Mouse (Mus musculus) gastrocnemius, postnatal 4 days (tissue): ENCODE measurements at regions not wholly inside any gene's neighbourhood (a gene's known extent, or its start where the extent isn't known, plus 50 kb on each side); places are given as distances from the start of the nearest gene placed in this dataset.

Experiments used
- DNase-seq, 2 experiments: peaks; one replicate each; pipeline ENCODE4 v3.0.0; 2021 to 2022; ENCODE audit warnings: low spot score in 2 of 2, mixed read lengths in 2 of 2

DNA sequence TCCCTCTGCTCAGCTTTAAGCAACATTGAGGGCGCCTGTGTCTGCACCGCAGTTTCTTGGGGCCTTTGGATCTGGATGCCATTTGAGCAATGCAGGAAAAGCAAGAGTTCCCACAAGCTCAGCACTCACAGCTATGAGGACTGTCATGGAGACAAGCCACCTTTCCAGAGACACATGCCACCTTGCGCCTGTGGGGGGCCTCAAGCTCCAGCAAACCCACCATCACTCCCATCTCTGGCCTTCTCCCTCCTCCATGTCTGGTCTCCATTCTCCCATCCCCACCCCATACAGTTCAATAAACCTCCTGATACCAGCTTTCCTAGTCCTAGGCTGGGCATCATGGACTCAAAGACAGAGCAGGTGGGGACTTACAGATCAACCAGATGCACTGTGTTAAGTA, 97.8 kb downstream of the Wdr11 start:
- DNase-seq = no peak

GRCm38 (mm10) chr7:129690868-129691267, 99.2 kb downstream of the Wdr11 start:
- DNase-seq = no peak

DNA sequence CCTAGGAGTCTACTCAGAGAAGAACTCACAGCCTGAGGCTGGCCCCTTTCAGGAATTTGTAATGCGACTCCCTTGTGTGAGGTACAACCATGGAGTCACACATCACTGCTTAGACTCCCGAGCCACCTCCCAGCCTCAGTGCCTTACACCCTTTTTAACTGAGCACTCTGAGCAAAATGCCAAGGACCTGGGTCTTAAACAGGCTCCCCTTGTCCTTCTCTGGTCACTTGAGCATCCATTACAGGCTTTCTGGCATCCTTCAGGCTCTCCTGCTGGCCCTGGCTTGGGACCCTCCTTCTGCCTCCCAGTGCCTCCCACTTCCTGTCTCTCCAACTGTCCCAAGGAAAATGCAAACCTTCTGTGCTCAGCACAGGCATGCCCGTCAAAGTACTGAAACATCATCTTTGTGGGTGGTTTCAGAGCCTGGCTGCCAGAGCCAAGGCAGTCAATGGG, 100.0 kb downstream of the Wdr11 start:
- DNase-seq = no peak

DNA sequence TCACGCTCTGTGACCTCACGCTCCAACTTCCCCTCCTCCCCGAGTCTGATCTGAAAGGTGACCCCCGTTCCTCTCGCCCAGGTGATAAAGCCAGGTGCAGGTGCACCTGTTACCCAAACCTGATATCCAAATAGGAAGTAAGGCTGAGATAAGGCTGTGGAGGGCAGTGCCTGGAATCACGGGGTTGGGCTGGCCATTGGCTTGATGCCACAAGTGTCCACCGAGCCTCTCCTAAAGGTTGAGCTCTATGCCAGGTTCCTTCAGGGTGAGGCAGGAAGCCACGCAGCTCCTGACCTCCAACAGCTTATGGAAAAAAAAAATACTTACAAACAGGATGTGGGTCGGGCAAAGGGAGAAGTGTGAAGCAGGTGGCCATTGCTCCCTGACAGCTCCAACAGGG, 102.0 kb downstream of the Wdr11 start:
- no peak for DNase-seq

DNA sequence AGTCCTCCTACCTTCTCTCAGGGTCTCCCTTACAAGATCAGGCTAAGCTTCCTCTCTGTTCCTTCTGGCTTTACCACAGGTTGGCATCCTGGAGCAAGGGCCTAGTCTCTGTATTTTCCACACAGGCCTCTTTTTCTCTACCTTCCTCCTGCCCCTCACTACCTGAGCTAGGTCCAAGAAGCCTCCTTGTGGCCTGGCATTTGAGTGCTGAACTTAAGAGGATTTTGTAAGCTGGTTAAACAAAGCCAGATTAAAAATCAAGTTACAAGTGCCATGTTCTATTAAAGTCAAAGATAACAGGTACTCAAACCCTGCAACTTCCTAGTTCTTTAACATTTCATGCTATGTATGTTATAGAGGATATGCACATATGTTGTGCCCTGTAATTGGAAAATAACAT, 102.5 kb downstream of the Wdr11 start:
- no peak for DNase-seq

GRCm38 (mm10) chr7:129699931-129700570, 108.4 kb downstream of the Wdr11 start:
- no peak for DNase-seq

GRCm38 (mm10) chr7:129727559-129727958, 135.9 kb downstream of the Wdr11 start:
- no peak for DNase-seq

DNA sequence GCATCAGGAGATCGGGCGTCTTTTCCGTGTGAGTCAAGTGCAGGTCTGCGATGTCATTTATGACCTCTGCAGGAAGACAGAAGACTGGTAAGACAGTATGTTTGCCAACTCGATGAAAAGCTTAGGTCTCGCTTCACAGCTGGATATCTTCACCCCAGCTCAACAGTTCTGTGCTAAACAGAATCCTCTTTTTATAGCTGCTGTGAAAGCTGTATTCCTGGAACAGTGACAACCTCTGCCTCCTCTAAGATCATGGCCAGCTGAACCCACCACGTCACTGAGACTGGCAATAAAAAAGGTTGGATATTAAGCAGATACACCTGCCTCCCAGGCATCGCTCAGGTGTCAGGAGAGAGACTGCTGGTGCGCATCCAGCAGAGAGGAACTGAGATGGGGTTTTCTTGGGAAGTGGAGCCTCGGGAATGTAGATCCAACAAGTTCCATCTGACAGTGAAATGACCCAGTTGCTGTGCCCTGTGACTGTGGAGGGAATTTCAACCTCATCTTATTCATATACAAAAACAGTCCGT, 138.1 kb downstream of the Wdr11 start:
- DNase-seq = no peak

GRCm38 (mm10) chr7:129730785-129731352, 139.2 kb downstream of the Wdr11 start:
- no peak for DNase-seq

DNA sequence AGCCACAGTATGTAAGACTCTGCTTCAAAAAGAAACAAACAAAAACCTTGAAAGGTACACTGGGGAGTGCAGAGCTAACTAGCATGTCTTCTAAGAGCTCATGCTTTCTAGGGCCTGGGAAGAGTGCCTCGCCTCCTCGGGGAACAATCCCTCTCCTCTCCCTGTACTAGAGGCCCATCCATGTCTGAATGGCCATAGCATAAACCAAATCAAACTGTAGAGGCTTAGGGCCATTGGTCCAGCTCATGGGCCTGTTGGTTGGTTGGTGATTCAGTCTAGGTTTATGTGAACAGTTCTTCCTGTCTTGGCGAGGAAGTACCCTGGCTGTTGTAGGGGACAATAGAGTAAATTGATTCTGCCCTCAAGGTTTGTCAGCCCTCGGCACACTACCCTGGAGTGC, 151.0 kb downstream of the Wdr11 start:
- no peak for DNase-seq

GRCm38 (mm10) chr7:129743955-129744666, 152.4 kb downstream of the Wdr11 start:
- DNase-seq = no peak

- no peak for DNase-seq
These were observed 155.0 kb downstream of the Wdr11 start for GRCm38 (mm10) chr7:129746639-129747038.

DNA sequence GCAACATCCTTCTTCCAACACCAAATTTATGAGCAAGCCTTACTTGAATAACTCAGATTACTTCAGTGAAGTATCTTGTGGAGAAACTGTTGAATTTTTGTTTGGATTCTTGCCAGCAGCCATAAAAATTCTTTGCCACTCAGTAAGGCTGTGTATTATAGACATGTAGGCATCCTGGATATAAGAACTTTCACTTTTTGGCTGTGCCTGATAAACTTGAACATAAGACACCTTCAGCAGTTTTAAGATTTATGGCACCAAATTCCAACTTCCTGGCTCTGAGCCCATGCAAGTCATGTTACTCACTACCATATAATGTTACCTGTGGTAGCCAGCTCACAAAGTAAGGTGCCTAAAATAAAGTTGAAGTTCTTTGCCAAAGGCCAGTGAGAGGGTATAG, 159.3 kb downstream of the Wdr11 start:
- no peak for DNase-seq

GRCm38 (mm10) chr7:129754737-129755136, 163.1 kb downstream of the Wdr11 start:
- no peak for DNase-seq

GRCm38 (mm10) chr7:129756138-129756537, 164.5 kb downstream of the Wdr11 start:
- no peak for DNase-seq

DNA sequence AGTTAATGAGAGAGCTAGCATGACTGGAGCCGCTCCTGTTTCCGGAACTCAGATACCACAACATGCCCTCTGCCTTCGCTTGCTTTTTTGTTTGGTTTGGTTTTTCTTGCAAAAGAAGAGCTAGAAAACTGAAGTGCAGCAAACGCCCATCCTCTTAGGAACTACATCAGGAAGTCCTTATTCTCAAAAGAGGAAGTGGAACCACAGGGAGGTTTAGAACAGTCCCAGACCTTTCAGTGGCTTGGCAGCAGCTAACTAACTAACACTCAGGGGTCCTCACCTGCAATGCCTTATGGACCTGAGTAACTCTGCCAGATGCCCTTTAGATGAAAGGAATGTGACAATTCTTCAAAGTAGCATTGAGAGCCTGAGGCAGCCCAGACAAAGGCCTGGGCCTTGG, 168.2 kb downstream of the Wdr11 start:
- no peak for DNase-seq

- DNase-seq = no peak
These were observed 168.7 kb downstream of the Wdr11 start for GRCm38 (mm10) chr7:129760386-129760785.

- no peak for DNase-seq
These were observed 172.1 kb downstream of the Wdr11 start for GRCm38 (mm10) chr7:129763754-129764153.

GRCm38 (mm10) chr7:129764456-129764970, 172.8 kb downstream of the Wdr11 start:
- no peak for DNase-seq

DNA sequence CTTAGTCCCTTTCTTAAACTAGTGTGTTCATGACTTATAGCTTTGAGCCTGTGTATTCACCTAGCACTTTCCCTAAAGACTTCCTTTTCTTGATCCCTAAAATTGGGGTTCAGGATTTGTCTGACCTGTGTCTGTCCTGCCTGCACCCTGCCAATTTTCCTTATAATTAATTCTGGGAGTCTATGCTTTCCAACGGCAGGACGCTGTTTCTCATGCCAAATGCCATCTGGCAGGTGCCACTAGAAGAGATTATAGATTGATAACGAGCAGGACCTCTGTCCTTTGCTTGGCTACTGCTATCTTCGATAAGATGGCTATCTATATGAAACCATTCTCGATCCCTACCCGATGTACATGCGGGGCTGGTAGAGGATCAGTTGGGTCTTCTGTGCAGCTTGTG, 174.0 kb downstream of the Wdr11 start:
- DNase-seq = no peak

DNA sequence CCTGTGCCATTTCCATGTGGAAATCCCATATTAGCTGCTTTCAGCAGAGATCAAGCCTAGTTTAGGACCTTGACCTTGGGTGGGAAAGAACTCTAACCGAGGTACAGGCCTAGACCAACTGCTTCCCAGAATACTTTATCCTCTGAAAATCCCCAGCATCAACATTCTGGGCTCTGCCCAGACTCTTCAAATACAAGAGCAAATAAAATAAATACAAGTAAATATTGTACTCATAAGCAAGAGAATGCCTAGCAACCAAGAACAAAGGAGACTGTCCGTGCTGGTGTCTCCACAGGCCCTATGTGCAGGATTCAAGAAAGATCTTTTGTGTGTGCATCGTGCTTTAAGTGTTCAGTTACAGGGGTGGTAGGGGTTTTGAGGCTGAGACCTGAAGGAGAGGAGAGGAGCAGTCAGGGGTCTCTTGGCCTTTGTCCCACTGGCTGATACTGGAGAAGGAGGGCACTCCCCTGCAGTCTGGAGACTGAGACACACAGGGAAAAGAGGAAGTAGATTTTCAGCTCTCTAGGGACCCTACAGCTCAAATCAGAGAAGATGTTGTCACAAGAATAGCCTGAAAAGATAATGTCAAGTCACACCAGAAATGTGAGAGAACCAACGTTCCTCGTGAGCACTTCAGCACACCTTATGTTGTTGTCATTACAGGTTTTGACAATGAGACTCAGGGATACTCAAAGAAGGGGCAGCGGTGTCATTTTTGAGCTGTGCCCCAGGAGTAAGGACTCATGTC, 174.6 kb downstream of the Wdr11 start:
- DNase-seq = no peak
